Mouse (Mus musculus): ENCODE results near the gene Acvr2a.
"Not testable (repeated sequence)": the region's sequence is repeated elsewhere in the genome, so short reads cannot be mapped to it uniquely, and the experiment has no call there.

The Acvr2a gene

GRCm38 (mm10) chr2:48813371-48814222 lies at the start of gene Acvr2a:
Gene Acvr2a, plus strand, starts transcription at chr2:48814109.
- peak; percentile 72 for DNase-seq (ENCODE audit: low read depth, low spot score)

GRCm38 (mm10) chr2:48766513-48766912 lies 47.4 kb upstream of the Acvr2a start:
- DNase-seq (ENCODE audit: low read depth, low spot score), result peak; percentile 2

- no peak for DNase-seq (ENCODE audit: low read depth, low spot score)
Measured at GRCm38 (mm10) chr2:48767778-48768177, 46.1 kb upstream of the Acvr2a start.

- no peak for DNase-seq (ENCODE audit: low read depth, low spot score)
Measured at GRCm38 (mm10) chr2:48768219-48768618, 45.7 kb upstream of the Acvr2a start.

GRCm38 (mm10) chr2:48770100-48770499 lies 43.8 kb upstream of the Acvr2a start:
- DNase-seq (ENCODE audit: low read depth, low spot score), result no peak

- DNase-seq (ENCODE audit: low read depth, low spot score), result no peak
Measured at GRCm38 (mm10) chr2:48770634-48771033, 43.3 kb upstream of the Acvr2a start.

- no peak for DNase-seq (ENCODE audit: low read depth, low spot score)
Measured at GRCm38 (mm10) chr2:48775281-48775680, 38.6 kb upstream of the Acvr2a start.

GRCm38 (mm10) chr2:48788901-48789300 lies 25.0 kb upstream of the Acvr2a start:
- DNase-seq (ENCODE audit: low read depth, low spot score), result no peak

GRCm38 (mm10) chr2:48814223-48815038 lies 522 bp downstream of the Acvr2a start:
- no peak for DNase-seq (ENCODE audit: low read depth, low spot score)

GRCm38 (mm10) chr2:48815039-48815590 lies 1.2 kb downstream of the Acvr2a start:
- DNase-seq (ENCODE audit: low read depth, low spot score), result no peak

GRCm38 (mm10) chr2:48816141-48817028 lies 2.5 kb downstream of the Acvr2a start:
- DNase-seq (ENCODE audit: low read depth, low spot score), result no peak

GRCm38 (mm10) chr2:48825878-48826277 lies 12.0 kb downstream of the Acvr2a start:
- no peak for DNase-seq (ENCODE audit: low read depth, low spot score)

- DNase-seq (ENCODE audit: low read depth, low spot score), result no peak
Measured at GRCm38 (mm10) chr2:48826380-48826779, 12.5 kb downstream of the Acvr2a start.

- DNase-seq (ENCODE audit: low read depth, low spot score), result no peak
Measured at GRCm38 (mm10) chr2:48830492-48830891, 16.6 kb downstream of the Acvr2a start.

- DNase-seq (ENCODE audit: low read depth, low spot score), result no peak
Measured at GRCm38 (mm10) chr2:48832305-48832704, 18.4 kb downstream of the Acvr2a start.

- no peak for DNase-seq (ENCODE audit: low read depth, low spot score)
Measured at GRCm38 (mm10) chr2:48833884-48834450, 20.1 kb downstream of the Acvr2a start.

GRCm38 (mm10) chr2:48841611-48842470 lies 27.9 kb downstream of the Acvr2a start:
- no peak for DNase-seq (ENCODE audit: low read depth, low spot score)

- DNase-seq (ENCODE audit: low read depth, low spot score), result no peak
Measured at GRCm38 (mm10) chr2:48846689-48847398, 32.9 kb downstream of the Acvr2a start.

- DNase-seq (ENCODE audit: low read depth, low spot score), result not testable (repeated sequence)
Measured at GRCm38 (mm10) chr2:48865596-48865995, 51.7 kb downstream of the Acvr2a start.

Data from skeletal muscle tissue, adult 2 months (tissue).